Mouse (Mus musculus): ENCODE results near the gene Sergef.
A peak's percentile ranks its signal among the peaks of the same experiment; 100 is the strongest.

Sergef gene

DNA sequence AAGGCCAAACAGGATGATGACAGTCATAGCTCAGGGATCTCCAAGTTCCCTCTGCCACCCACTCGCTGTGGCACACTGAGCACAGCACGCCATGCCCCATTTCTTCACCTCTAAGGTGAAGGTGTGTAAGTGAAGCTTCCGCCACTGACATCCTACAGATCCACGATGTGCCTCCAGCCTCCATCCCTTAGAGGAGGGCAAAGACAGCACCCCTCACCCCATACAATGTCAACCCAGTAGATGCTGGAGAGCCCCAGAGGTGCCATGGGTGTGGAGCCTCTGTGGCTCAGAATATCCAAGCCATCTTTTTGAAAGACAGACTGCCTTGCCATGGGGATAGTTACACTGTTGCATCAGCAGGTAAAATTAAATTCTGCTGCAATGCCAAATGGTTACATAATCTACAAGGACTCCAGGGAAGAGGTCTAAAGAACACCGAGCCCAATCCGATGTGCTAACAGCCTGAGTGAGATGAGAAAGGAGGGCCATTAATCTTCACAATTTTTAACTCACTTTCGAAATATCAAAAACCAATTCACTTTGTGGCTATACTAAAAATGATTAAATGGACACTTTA lies 23.1 kb downstream of the Sergef start:
- no peak for DNase-seq (ENCODE audit: low spot score)

DNA sequence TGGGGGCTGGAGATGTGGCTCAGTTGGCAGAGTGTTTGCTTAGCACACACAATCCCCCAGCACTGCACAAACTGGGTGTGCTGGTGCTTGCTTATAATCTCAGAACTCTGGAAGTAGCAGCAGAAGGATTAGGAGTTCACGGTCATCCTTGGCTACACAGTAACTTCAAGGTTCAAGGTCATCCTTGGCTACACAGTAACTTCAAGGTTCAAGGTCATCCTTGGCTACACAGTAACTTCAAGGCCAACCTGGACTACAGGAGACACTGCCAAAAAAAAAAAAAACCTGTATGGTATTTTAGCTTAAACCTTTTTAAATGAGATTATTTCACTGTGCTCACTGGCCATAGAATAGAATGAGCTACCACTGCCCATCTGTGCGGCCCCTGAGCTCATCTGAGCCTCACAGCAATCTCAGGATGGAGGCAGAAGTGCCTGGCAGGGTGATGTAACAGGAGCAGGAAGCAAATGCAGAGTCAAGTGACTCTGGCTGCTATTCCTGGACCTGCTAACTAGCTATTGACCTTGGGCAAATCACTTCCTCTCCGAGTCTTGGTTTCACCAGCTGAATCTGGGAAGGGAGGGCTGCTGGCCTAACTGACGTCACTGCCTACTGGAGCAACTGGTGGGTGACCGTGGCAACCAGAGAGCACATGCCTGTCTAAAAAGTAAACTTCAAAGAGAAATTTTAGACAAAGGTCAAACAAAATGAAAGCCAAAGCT lies 24.2 kb downstream of the Sergef start:
- no peak for DNase-seq (ENCODE audit: low spot score)

DNA sequence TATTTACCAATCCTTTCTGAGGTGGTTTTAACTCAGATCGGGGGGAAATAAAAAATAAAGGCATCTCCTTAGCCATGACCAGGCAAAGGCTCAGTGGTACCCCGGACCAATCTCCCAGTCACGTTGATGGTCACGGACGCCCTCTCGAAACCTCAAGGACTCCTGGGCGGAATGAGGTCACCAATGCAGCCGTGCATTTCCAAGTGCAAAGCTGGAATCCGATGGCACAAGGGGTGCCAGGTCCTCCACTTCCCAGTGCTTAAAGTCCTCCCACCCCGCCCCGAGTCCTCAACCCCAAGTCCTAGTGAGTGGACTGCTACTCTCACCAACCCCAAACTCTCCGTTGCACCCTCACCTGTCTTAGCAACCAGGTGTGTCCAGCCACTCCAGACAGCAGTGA lies 25.3 kb downstream of the Sergef start:
- DNase-seq (ENCODE audit: low spot score) = no peak

DNA sequence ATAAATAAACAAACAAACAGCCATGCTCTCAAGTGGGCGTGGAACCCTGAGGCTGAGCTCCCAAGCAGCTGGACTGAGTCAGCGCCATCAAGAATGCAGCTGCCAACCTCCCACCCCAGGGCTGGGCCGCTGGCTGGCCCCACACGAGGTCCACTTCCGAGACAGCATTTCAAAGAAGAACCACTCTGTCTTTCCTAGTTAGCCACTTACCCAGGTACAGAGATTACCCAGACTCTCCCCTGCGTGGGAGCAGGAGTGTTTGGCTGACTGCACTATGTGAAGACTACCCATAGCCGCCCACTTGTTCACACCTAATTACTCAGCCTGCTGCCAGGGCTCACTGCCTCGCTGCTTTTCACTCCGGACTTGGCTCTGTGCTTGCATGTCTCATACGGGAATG lies 26.5 kb downstream of the Sergef start:
- DNase-seq (ENCODE audit: low spot score) = no peak

DNA sequence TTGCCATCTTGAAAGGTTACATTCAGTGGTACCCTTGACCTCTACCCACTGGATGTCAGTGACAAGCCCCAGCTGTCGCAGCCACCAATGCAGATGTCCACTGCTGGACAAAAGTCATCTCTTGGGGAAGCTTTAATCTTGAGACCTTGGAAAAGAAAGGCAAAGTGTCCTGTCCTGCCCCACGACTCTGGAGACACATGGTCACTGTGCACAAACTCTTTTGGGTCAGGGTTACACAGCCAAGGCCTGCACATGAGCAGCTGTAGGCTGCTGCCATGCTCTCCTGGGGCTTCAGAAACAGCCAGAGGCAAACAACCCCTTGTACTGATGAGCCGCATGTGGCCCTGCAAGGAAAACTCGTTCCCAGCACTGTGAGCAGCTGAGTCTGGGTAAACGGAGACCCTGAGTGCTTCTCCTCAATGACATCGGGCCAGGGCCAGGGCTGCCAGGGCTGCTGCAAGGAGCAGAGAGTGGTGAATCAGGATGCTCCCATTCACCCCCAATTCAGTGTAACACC lies 27.1 kb downstream of the Sergef start:
- no peak for DNase-seq (ENCODE audit: low spot score)

DNA sequence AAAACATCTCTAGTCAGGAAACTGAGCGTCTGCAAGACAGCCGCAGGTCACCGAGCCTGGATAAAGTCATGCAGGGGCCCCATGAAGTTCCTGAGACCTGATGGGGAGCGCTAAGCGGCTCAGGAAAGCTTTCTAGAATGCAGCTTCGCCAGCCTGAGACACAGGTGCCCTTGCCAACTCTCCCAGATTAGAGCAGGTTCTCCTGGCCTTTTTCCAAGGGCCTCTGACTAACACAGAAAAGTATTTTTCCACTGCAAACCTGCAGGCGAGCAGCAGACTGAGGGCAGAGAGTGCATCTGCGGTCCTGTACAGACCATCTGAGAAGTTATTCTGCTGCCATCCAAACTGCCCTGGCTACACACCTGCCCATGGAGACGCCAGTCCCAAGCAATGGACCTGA lies 27.6 kb downstream of the Sergef start:
- no peak for DNase-seq (ENCODE audit: low spot score)

DNA sequence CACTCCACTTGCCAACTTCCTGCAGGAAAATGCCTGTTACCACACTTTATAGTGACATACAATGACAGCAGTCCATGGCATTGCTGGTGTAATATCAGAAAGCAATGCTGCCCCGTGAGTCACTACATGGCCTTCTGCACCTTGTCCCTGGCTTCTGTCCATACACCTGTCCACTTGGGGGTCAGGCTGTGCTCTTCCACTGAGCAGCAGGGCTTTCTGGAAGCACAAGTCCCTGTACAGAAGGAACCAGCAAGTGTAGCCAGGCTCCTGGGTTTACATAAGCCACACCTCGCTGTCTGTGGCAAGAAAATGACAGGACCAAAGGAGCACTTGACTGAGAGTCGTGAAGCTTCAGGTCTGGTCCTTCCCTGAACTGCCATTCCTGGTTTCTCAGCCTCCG lies 30.3 kb downstream of the Sergef start:
- no peak for DNase-seq (ENCODE audit: low spot score)

DNA sequence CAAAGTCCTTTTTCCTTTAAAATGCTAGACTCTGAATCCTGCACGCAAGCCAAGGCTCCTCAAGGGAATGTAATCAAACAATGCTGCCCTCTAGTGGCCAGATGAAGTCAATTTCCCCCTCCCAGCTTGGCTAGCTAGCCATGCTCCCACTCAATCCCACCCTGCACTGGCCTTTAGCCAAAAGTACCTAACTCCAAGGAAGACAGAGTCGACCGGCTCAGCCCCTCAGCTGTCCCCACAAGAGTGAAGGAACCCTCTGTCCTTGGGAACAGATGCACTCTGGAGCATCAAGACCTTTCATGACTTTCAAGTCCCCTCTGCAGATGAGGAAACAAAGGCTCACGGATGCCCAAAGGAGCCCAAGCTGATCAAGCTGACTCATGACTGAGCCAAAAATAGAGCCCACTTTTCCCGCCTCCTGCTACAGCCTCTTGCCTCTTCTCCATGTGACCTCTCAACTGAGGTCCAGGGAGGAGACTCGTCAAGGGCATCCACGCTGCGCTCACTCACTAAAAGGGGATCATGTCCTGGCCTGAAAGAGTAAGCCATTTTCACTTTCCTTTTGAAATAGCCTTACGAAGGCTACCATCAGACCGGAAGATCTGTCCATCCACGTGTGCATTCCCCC lies 32.1 kb downstream of the Sergef start:
- DNase-seq (ENCODE audit: low spot score) = peak; percentile 67

DNA sequence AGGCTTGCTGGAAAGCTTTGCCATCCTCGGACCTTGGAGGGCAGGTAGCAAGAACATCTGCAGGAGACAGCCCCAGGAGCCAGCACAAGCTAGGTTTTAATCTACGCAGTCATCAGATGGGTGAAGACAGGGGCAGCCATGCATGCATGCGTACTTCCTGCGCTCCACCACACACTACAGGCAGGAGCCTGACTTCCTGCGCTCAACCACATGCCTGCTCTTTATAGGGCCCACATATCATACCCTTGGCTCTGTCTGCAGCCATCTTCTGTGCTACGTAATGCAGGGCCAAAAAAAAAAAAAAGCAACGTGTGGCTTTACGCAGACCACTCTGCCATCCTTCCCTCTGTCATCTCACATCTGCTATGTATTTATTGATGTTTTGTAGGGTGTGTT lies 32.6 kb downstream of the Sergef start:
- DNase-seq (ENCODE audit: low spot score) = no peak

DNA sequence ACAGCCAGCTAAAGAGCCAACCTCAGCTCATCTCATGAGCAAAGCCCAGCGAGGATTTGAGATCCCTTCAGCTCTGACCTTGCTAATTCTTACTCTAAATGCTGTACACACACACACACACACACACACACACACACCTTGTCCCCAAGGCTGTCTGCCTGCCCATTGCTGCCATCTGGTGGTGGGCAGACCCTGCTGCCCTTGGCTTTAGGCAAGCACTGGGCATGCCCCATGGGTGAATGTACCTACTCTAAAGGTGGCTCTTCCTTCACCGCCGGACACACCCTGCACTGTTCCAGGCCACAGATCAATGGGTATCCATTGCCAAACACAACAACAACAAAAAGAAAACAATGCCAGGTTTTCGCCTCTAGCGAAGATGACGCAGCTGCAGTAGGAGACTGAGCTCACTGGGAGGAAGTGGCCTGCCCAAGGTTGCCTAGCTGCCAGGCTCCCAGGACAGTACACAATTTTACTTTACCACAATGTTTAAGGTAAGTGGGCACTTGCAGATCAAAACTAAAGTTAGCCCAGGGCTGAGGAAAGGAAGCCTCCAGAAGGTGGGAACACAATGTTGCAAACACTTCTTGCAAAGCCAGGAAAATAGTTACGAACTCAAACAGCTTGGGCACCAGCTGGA lies 33.1 kb downstream of the Sergef start:
- DNase-seq (ENCODE audit: low spot score) = peak; percentile 69

DNA sequence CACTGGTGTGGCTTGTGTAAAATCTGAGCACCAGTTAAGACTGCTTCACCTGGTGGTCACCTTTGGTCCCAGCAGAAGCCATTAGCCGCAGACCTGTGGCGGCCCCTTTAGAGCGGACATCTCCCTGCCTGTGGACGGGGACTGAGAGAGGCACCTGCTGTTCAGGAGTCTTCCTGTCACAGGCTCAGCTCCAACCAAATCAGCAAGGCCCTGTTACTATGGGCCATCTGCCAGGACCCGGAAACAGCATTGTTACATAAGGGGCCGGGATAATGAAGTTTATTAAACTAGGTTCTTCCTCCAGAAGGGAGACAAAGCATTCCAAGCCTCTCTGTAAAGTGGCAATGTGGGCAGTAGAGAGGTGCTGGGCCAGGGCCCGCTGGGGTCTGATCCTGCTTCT lies 36.6 kb downstream of the Sergef start:
- DNase-seq (ENCODE audit: low spot score) = no peak

DNA sequence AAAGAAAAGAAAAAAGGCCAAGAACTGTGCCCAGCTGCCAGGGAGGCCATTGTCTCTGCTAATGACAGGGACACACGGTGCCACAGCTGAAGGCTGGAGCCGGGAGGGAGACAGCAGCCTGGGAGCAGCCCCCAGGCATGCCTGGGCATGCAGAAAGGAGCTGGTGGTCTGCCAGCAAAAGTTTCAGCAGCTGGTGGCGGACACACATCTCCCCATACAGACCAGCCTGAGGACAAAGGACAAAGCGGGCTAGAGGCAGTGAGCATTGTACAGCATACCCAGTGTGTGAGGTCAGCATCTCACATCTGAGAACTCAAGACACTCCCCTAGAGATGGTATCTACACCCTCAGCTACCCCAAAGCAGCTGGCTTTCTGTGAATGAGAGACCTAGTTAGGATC lies 37.5 kb downstream of the Sergef start:
- DNase-seq (ENCODE audit: low spot score) = no peak

DNA sequence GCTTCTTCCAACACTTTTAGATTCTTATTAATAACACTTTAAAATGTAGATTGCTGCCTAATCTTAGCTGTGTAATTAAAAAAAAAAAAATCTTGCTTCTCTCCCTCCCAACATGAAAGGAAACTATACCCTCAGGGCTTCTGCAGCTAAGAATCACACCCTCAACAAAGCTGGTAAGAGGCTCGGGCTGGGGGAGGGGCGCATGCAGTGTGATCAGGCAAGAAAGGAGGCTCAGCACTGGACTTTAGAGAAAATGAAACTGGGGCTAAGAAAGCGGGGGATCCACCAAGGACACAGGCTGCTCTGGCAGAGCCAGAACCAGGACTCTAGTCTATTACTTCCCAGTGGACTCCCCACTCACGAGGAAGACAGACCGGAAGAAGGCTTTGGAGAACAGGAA lies 38.5 kb downstream of the Sergef start:
- DNase-seq (ENCODE audit: low spot score) = no peak

DNA sequence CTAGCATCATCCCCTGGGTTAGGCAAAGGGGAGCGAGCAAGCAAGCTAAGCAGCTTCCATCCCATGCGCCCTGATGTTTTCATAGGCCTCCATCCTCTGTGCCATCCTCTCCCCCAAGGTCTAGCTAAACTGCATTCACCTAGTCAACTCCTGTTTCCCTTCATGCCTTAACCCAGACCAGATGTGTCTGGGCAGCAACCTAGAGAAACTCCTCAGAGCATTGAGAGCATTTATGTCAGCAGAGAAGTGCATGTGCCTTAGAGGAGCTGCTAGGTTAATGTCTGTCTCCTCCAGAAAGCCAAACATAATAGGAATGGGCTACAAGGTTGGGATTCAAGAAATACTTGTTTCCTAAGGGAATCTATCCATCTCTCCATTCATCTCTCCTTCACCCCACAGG lies 42.6 kb downstream of the Sergef start:
- DNase-seq (ENCODE audit: low spot score) = no peak

DNA sequence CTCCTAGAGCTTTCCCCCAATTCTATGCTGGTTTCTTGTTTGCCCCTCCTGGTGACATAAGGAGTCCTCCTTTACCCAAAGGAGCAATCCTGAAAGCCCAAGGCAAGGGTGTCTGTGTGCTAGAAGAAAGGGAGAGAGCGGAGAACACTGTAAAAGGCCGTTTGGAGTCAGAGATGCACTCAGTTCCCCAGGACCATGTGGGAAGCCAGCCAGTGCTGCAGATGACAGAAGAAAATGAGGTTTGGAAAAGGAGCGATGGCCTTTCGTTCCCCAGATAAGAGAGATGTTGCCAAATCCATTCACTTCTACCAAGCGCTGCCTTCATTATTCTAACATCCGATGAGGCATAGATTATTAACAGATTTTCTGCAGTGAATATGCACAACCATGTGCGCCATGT lies 48.1 kb downstream of the Sergef start:
- no peak for DNase-seq (ENCODE audit: low spot score)

DNA sequence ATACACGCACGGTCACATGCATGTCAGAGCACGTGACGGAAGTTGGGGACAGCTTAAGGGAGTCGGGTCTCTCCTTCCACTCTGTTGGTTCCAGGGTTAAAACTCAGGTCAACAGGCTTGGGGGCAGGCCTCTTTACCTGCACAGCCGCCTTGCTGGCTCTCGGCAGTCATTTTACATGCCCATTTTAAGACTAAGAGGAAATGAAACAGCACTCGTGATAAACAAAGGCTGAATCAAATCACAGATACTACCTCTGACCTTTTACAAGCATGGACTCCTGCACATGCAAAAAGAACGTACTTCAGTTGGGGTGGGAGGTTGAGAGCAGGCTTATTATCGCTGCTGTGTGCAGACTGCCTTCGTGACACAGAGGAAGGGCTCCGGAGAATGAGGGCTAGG lies 50.4 kb downstream of the Sergef start:
- no peak for DNase-seq (ENCODE audit: low spot score)

DNA sequence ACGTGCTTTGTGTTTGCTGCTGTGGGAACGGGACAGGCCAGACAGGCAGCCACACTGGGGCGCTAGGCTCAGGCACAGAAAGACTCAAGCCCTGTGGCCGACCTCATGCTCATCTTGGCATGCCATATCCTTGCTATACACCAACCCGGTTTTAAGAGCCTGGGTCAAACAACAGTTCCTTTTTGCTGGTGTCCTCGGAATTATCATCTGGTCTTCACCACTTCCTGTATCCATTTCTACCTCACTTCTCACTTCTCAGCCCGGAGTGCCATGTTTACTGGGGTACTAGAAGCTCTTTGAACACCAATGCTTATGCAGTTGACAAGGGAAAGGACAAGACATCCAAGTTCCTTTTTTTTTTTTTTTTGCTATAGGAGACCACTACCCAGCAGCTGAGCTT lies 51.6 kb downstream of the Sergef start:
- no peak for DNase-seq (ENCODE audit: low spot score)

DNA sequence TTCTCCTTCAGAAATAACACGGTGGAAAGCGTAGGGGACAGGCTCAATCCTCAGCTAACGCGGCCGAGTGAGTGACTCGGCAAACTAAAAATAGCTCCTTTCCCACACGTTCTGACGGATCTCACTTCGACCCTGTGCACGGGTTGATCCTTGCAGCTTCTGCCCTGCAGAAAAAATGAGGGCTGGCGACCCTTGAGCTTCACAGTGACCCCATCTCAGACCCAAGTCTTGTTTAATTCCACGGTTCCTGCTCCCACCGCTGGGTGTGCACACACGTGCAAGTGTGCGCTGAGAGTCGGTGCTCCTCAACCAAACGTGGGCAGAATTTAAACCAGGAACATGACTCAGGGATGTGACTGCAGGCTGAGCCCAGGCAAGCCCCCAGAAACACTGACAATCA lies 52.1 kb downstream of the Sergef start:
- peak; percentile 56 for DNase-seq (ENCODE audit: low spot score)

DNA sequence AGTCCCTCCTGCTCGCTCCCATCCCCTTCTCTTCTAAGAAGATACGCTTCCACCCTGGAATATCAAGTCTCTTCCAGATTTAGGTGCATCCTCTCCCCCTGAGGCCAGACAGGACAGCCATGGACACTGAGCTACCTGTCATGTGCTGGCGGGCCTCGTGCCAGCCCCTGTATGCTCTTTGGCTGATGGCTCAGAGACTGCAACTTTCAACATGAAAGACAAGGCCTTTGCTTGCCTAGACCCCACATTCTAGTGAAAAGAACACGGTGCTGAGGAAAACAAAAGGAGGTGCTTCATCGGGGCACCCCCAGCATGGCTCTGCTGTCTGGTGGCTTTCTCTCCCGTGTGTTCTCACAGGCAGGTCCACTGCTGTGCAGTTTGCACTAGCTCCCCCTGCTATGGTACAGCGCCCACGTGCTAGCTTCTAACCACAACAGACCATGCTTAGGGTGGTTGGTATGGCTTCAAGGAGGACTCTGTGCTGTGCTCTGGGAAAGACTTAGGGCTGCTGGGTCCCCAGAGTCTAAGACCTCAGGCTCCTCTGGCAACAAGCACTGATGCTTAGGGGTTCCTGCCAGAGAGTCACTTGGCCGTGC lies 52.9 kb downstream of the Sergef start:
- DNase-seq (ENCODE audit: low spot score) = no peak

DNA sequence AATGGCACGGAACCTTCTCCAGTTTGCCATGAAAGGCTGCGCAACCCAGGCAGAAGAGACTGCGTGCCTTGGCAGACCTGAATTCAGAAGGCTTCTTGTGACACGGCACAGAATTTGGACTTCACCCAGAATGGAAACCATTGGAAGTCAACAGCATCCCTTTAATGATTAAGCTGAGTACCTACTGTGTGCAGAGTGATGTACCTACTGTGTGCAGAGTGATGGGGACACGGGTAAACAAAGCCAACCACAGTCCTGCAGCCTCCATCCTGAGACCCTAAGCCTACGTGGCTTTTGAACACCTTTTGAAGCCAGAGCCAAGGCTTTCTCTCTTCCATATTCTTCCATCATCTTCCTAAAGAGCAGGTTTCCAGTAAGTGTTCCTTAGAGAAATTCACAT lies 56.9 kb downstream of the Sergef start:
- no peak for DNase-seq (ENCODE audit: low spot score)

DNA sequence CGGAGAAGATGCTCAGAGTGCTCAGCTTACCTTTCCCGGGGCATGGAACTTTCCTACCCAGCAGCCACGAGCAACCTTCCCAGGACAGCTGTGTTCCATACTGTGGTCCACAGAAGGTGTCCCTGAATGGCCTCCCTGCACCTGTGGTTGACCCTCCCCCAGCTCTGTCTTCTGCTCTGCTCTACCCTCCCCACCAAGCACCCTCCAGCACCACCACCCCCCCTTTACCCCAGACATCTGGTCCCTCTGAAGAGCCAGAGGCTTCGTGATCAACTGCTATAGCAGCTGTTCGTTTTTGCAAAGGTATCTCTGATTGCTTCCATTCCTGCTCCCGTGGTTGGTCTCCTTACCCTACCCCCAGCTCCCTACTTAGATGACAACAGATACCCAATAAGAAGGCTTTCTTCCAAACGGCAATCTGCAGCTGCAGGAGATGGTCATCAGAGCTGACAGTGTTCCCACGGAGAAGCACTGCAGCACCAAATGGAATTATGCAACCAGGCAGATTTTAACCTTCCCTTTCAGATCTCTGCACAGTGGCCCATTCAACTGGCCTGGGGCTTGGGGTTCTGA lies 58.2 kb downstream of the Sergef start:
- DNase-seq (ENCODE audit: low spot score) = no peak

DNA sequence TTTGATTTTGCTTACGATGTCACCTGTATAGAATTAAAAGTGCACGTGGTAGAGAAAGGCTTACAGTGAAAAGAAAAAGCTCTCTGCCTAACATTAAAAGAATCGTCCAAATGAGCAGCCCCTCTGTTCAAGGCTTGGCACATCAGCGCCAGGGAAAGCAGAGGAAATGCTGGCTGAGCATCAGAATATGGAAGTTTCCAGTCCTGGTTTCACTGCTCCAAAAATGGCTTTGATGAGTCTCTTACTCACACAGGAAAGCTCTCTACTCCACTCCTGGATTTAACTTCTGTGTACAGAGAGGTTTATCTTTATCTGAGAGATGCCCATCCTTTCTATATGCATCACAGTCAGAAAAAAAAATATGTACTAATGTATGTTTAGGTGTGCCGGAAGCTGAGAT lies 61.5 kb downstream of the Sergef start:
- DNase-seq (ENCODE audit: low spot score) = no peak

Measured in left cerebral cortex, adult 11 months (tissue).